Mouse (Mus musculus) testis, adult 2 months (tissue): ENCODE measurements at regions not wholly inside any gene's neighbourhood (a gene's known extent, or its start where the extent isn't known, plus 50 kb on each side); places are given as distances from the start of the nearest gene placed in this dataset.

Experiments
- CTCF ChIP-seq: fragments of 200-500 bp; IDR thresholded peaks from 2 replicates; pipeline ENCODE4 v1.5.1; 2012; ENCODE audit warnings: low read depth, mild to moderate bottlenecking, inconsistent platforms, low read length, moderate library complexity; ENCODE audit not compliant: control insufficient read depth, insufficient read depth, insufficient replicate concordance
- POLR2A ChIP-seq: fragments of 200-500 bp; IDR thresholded peaks from 2 replicates; pipeline ENCODE4 v1.6.1; 2012; ENCODE audit warnings: low read depth, mild to moderate bottlenecking, inconsistent platforms, low read length, moderate library complexity; ENCODE audit not compliant: control insufficient read depth

- TF ChIP-seq CTCF (no peak), POLR2A (no peak)
Measured at GRCm38 (mm10) chr12:9999933-10000332, 369.8 kb upstream of the Nt5c1b start.
